ENCODE assay signal across 8 mouse cellular contexts in genomic region chr8:71881618-71882274, GRCm38 (mm10). TPM values are rescaled to one million over a fixed set of nuclear protein-coding genes. Genes with fewer than 3 reads are reported as not detected.
DNase-seq lines count a peak whose midpoint lies in the region; ATAC-seq and TF ChIP-seq lines count a peak whose summit lies in the region.

Gene Zfp709, plus strand, starts transcription at chr8:71882019.

- peak within 1 kb of the TSS; percentile 88 for H3K4me3 ChIP-seq in E14TG2a.4 (replicated peaks; ENCODE audit: low read length)
- peak within 1 kb of the TSS; percentile 73 for H3K4me3 ChIP-seq in forebrain, embryonic 12.5 days (replicated peaks)
- H3K4me3 ChIP-seq in heart, embryonic 16.5 days (ENCODE audit: low read length): peak within 1 kb of the TSS; percentile 81
- H3K4me3 ChIP-seq in liver, embryonic 14.5 days (ENCODE audit: insufficient read depth in 1 of 2, low read depth in 2 of 2, low read length in 2 of 2): peak within 1 kb of the TSS; percentile 66 to 79
- H3K4me3 ChIP-seq in stomach, embryonic 15.5 days (replicated peaks): peak within 1 kb of the TSS; percentile 67

- H3K9me3 ChIP-seq in E14TG2a.4 (ENCODE audit: low read length): peaks cover 19% of the 10 kb centered on the region
- H3K9me3 ChIP-seq in forebrain, embryonic 12.5 days: peaks cover 15% of the 10 kb centered on the region
- peaks cover 11% of the 10 kb centered on the region for H3K9me3 ChIP-seq in heart, embryonic 16.5 days (replicated peaks; ENCODE audit: control insufficient read depth, low read length)
- H3K9me3 ChIP-seq in liver, embryonic 14.5 days (ENCODE audit: control insufficient read depth, low read length): no peaks in the 10 kb centered on the region; the same call in 1 of the 2 replicates
- H3K9me3 ChIP-seq in stomach, embryonic 15.5 days: no peaks in the 10 kb centered on the region

- H3K9ac ChIP-seq in forebrain, embryonic 12.5 days: peak within 1 kb of the TSS; percentile 78
- peak within 1 kb of the TSS; percentile 93 for H3K9ac ChIP-seq in heart, embryonic 16.5 days (ENCODE audit: low read length)
- peak within 1 kb of the TSS; percentile 80 for H3K9ac ChIP-seq in liver, embryonic 14.5 days (replicated peaks)
- peak within 1 kb of the TSS; percentile 76 for H3K9ac ChIP-seq in stomach, embryonic 15.5 days

- peak within 1 kb of the TSS; percentile 82 for H3K4me2 ChIP-seq in forebrain, embryonic 12.5 days
- peak within 1 kb of the TSS; percentile 94 for H3K4me2 ChIP-seq in heart, embryonic 16.5 days (ENCODE audit: low read depth, low read length)
- H3K4me2 ChIP-seq in liver, embryonic 14.5 days (ENCODE audit: low read depth): peak within 1 kb of the TSS; percentile 91
- H3K4me2 ChIP-seq in stomach, embryonic 15.5 days: peak within 1 kb of the TSS; percentile 87

- H3K27ac ChIP-seq in forebrain, embryonic 12.5 days: peak within 1 kb of the TSS; percentile 78
- peak within 1 kb of the TSS; percentile 80 for H3K27ac ChIP-seq in heart, embryonic 16.5 days (ENCODE audit: low read length)
- H3K27ac ChIP-seq in liver, embryonic 14.5 days: no peak within 1 kb of the TSS; the same call in 1 of the 2 replicates
- peak within 1 kb of the TSS; percentile 76 for H3K27ac ChIP-seq in stomach, embryonic 15.5 days

- TF ChIP-seq EP300 in liver, embryonic 14.5 days (IDR thresholded peaks at IDR 0.05; ENCODE audit: low read depth): no peak

- DNase-seq in kidney, postnatal 36 days: peak; percentile 77 to 79
- peak; percentile 33 to 58 (median 42) for DNase-seq in liver, embryonic 14.5 days (ENCODE audit: low read depth in 3 of 3, low spot score in 3 of 3)
- peak; percentile 78 for DNase-seq in neural tube, embryonic 10.5 days (ENCODE audit: extremely low spot score, low spot score)

- 0 out of 2 replicates have a peak, but pooled peaks cover 7% of the 10 kb centered on the region for H3K36me3 ChIP-seq in E14TG2a.4 (ENCODE audit: insufficient read depth, low read length)
- peaks cover 18% of the 10 kb centered on the region for H3K36me3 ChIP-seq in forebrain, embryonic 12.5 days (replicated peaks)
- H3K36me3 ChIP-seq in heart, embryonic 16.5 days (ENCODE audit: control insufficient read depth, insufficient read depth): peaks cover 14% of the 10 kb centered on the region
- peaks cover 3% of the 10 kb centered on the region; the same call in 1 of the 2 replicates for H3K36me3 ChIP-seq in liver, embryonic 14.5 days (replicated peaks; ENCODE audit: control insufficient read depth, insufficient read depth, low read depth)
- peaks cover 19% of the 10 kb centered on the region for H3K36me3 ChIP-seq in stomach, embryonic 15.5 days

- ATAC-seq in cerebellum, adult (ENCODE audit: insufficient number of reproducible peaks, low FRiP score, low TSS enrichment): peak; percentile 96
- peak; percentile 88 for ATAC-seq in forebrain, embryonic 12.5 days (ENCODE audit: low FRiP score)
- peak; percentile 93 for ATAC-seq in heart, embryonic 16.5 days (replicated peaks; ENCODE audit: extremely low read depth, insufficient read depth, low FRiP score)
- ATAC-seq in liver, embryonic 14.5 days (ENCODE audit: insufficient read depth): peak; percentile 88
- peak; percentile 91 for ATAC-seq in stomach, embryonic 15.5 days (ENCODE audit: insufficient read depth, low FRiP score, low read depth)

- H3K4me1 ChIP-seq in E14TG2a.4 (replicated peaks; ENCODE audit: low read depth, low read length): no peaks in the 10 kb centered on the region
- peaks cover 6% of the 10 kb centered on the region; the same call in 1 of the 2 replicates for H3K4me1 ChIP-seq in forebrain, embryonic 12.5 days
- H3K4me1 ChIP-seq in heart, embryonic 16.5 days (ENCODE audit: control insufficient read depth, insufficient read depth, low read length): 0 out of 2 replicates have a peak, but pooled peaks cover 4% of the 10 kb centered on the region
- H3K4me1 ChIP-seq in liver, embryonic 14.5 days (replicated peaks; ENCODE audit: control insufficient read depth in 2 of 2, insufficient read depth in 2 of 2, low read length in 1 of 2): no peaks in the 10 kb centered on the region
- 0 out of 2 replicates have a peak, but pooled peaks cover 2% of the 10 kb centered on the region for H3K4me1 ChIP-seq in stomach, embryonic 15.5 days

- peaks cover 10% of the 10 kb centered on the region; the same call in 1 of the 2 replicates for H3K27me3 ChIP-seq in E14TG2a.4 (ENCODE audit: insufficient read depth, low read length)
- no peaks in the 10 kb centered on the region for H3K27me3 ChIP-seq in forebrain, embryonic 12.5 days
- no peaks in the 10 kb centered on the region for H3K27me3 ChIP-seq in heart, embryonic 16.5 days (ENCODE audit: control insufficient read depth, insufficient read depth, low read length)
- no peaks in the 10 kb centered on the region for H3K27me3 ChIP-seq in liver, embryonic 14.5 days (ENCODE audit: control insufficient read depth, insufficient read depth, low read length)
- no peaks in the 10 kb centered on the region for H3K27me3 ChIP-seq in stomach, embryonic 15.5 days (replicated peaks)

- 6% methylated on average over 45 of the region's 45 CpGs for WGBS in forebrain, embryonic 12.5 days
- WGBS in heart, embryonic 16.5 days: 3% methylated on average over 45 of the region's 45 CpGs
- 3% methylated on average over 45 of the region's 45 CpGs for WGBS in liver, embryonic 14.5 days (ENCODE audit: insufficient replicate concordance)
- WGBS in stomach, embryonic 15.5 days: 4% methylated on average over 45 of the region's 45 CpGs

- no peak for TF ChIP-seq CTCF in E14TG2a.4 (conservative IDR thresholded peaks at IDR 0.05; ENCODE audit: low read length)
- TF ChIP-seq CTCF in liver, embryonic 14.5 days (IDR thresholded peaks at IDR 0.05; ENCODE audit: low read depth): no peak

RNA-seq across cellular contexts. Expression of gene Zfp709, which starts in this region (rescaled TPM):
- polyA plus RNA-seq in forebrain, embryonic 12.5 days (2016; fragmentation: Nextera tagmentation; extraction: Ambion mirVana): 6.0 and 8.0 TPM in 2 replicates
- polyA plus RNA-seq in heart, embryonic 16.5 days (2015; fragmentation: Nextera tagmentation; extraction: Ambion mirVana): 4.5 and 6.1 TPM in 2 replicates
- polyA plus RNA-seq in liver, embryonic 14.5 days (2012; rRNA removed): 0.21 and 0.55 TPM in 2 replicates
- polyA plus RNA-seq in liver, embryonic 14.5 days (2014; fragmentation: Nextera tagmentation; extraction: Ambion mirVana): 1.7 and 2.2 TPM in 2 replicates
- polyA plus RNA-seq in stomach, embryonic 15.5 days (2015; fragmentation: Nextera tagmentation; extraction: Ambion mirVana): 5.3 and 6.2 TPM in 2 replicates
